Mouse (Mus musculus) telencephalon, adult 2 months (tissue): ENCODE results near the gene Dlec1.

Experiments
- DNase-seq: peaks from one replicate; pipeline ENCODE4 v3.0.0-alpha.2; 2011; ENCODE audit warnings: low read depth, low spot score

Dlec1 gene

DNA sequence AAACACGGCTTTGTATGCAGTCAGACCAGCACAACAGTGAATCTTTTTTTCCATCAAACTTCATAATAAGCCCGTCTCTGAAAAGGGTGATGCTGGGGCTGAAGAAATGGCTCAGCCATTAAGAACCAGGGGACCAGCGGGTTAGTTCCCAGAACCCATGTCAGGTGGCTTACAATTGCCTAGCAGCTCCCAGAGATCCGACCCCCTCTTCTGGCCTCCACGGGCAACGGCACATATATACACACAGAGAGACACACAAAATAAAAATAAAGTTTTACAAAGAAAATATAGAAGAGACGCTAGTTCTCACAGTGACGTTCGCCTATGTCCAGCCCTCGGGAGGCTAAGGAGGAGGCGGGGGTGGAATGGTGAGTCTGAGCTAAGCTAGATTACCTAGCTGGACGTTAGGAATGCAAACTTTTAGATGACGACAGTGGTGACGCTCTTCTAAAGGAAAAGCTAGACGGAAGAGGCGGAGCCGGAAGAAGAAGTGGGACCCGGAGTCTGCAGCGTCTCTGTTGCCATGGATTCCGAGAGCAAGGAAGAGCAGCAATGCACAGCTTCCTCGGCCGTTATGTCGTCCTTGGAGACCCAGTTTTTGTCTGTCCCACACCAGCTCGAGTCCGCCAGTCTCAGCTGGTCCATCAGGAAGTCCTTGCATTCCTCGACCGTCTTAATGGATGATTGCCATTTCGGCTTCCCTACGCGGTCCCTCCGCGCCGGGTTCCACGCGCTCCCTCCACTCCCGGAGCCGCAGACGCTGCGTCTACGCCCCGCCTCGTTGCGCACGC, at the start of gene Dlec1:
Gene Dlec1 (plus strand): TSS at position 487 of the 791 bp plus-strand sequence.
- peak; percentile 91 for DNase-seq

DNA sequence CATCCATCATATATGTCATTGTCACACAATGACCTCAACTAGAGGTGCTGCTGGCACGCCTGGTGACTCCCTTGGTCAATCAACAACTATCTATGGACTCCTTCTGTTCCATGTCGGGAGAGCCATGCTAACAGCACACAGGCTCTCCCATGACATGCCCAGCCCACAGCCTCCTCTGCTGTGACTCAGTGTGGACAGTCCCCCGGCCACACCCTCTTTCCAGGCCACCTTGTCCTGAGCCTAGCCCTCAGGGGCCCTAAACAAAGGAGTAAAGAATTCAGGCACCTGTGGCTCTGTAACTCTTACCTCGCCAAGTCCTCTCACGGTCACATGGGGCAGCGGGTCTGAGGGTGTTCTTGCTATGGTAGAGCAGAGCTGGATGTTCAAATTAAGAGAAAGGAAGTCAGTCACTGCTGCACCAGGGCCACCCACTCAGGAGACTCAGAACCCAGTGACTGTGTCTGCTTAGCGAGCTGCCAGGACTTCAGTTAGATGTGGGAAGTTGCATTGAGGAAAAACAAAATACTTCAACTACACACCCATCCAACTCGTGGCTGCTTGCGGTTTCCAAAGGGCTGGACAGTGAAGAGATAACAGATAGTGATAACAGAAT, 48.2 kb upstream of the Dlec1 start:
- DNase-seq = no peak

DNA sequence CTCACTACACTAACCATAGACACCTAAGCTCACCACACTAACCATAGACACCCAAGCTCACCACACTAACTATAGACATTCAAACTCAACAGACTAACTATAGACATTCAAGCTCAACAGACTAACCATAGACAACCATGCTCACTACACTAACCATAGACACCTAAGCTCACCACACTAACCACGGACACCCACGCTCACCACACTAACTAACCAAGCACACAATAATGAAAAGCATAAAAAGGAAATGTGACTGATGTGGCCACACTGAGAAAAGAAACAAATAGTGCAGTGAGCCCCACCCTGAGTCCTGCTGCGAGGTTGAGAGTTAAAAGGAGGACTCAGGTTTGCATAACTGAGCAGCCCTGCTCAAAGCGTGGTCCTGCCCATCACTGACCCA, 46.9 kb upstream of the Dlec1 start:
- DNase-seq = no peak

- no peak for DNase-seq
Measured at GRCm38 (mm10) chr9:119058245-119058644, 44.0 kb upstream of the Dlec1 start.

GRCm38 (mm10) chr9:119060701-119061100, 41.6 kb upstream of the Dlec1 start:
- no peak for DNase-seq

DNA sequence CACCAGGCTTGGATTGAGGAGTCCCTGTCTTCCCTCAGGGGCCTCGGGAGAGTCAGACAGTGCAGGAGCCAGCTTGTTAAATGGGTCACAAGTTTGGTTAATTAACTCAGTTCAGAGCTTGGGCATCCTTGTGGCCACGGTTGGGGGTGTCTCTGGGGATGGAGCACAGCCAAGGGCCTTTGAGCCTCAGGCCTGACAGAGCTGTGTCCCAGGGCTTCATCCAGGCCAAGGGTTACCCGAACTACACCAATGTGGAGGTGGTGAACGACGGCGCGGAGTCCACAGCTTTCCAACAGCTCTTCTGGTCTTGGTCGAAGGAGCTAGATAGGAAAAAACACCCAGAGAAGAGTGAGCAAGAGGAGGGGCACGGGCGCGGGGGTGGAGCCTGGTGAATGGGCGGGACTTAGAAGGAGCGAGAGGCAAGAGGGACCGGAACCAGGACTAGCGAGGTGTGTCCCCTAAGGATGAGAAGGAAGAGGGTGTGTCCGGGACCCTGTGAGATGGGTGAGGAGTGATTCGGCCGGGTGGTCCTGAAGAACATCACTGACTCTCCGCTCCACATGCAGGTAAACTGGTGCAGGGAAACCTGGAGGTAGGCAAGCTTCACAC, 39.1 kb upstream of the Dlec1 start:
- DNase-seq = no peak

DNA sequence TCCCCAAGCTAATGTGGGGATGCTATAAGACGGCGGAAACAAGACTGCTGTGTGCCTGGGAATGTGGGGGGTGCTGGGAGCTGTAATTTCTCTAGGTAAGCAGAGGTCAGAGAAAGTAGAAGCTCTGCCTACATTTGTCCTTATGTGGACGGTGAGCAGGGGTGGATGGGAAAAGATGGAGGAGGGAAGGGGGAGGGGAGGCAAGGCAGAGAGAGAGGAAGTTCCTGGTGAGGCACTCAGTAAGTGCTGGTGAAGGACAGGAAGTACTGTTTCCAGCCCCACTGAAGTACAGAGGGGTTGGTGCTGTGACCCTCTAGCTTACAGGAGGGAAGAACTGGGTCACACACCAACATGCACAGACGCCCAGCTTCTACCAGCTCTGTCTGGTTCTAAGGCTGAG, 38.0 kb upstream of the Dlec1 start:
- no peak for DNase-seq

DNA sequence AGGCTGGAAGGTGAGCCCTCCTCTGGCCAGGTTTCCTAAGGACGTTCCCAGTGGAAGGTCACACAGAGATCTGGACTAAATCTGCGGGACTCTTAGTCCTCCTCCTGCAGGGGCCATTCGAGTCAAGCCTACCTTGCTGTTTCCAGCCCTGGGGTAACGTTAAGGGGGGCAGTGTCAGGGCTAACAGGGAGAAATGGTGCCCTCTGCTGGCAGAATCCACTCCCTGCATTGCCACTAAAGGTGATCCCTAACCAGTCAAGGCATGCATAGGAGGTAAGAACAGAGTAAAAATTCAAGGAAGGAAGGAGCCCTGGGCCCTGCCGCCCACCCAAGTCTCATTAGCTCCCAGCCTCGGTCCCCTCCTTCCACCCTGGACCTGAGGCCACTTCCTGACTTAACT, 34.7 kb upstream of the Dlec1 start:
- DNase-seq = no peak

GRCm38 (mm10) chr9:119068266-119068665, 34.0 kb upstream of the Dlec1 start:
- DNase-seq = no peak

DNA sequence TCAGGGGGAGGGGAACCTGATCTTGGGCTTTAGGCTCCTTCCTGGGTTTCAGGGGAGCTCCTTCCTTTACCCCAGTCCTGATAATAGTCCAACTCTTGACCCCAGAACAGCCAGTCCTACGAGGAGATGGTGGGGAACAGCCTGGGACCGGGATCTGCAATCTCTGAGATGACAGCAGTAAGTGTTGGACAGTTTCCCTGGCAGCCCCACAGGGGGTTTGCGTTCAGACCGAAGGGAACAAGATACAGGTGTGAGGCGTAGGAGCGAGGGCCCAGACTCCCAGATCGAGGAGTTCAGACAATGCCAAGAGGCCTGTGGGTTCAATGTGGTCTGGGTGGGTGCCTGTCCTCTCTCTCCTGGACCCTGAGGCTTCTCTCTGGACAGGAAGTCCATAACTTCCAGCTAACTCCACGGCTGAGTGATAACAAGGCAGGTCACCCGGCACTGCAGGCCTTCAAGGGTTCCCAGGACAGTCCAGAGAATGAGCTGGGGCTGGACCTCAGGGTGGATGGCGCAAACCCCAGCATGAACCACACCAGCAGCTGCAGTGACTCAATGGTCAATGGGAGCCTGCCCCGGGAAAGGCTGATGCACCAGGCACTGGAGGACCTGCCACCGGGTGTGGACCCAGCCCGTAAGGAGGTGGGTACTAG, 32.0 kb upstream of the Dlec1 start:
- no peak for DNase-seq

DNA sequence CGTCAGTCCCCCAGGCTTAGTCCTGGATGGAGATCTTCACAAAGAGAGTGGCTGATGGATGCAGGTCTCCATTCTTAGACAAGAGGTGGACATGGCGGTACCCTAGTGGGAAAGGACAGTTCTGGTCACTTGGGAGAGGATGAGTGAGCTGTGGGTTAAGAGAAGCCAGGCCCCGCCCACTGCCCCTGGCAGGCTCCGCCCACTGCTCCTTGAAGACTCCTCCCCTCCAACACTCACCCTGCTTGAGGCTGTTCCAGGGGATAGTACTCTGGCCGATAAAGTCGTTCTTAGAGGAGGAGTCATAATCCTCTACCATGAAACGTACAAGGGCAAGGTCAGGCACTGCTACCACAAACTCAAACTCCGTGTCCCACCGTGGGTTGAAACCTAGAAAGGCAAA, 30.5 kb upstream of the Dlec1 start:
- DNase-seq = no peak

DNA sequence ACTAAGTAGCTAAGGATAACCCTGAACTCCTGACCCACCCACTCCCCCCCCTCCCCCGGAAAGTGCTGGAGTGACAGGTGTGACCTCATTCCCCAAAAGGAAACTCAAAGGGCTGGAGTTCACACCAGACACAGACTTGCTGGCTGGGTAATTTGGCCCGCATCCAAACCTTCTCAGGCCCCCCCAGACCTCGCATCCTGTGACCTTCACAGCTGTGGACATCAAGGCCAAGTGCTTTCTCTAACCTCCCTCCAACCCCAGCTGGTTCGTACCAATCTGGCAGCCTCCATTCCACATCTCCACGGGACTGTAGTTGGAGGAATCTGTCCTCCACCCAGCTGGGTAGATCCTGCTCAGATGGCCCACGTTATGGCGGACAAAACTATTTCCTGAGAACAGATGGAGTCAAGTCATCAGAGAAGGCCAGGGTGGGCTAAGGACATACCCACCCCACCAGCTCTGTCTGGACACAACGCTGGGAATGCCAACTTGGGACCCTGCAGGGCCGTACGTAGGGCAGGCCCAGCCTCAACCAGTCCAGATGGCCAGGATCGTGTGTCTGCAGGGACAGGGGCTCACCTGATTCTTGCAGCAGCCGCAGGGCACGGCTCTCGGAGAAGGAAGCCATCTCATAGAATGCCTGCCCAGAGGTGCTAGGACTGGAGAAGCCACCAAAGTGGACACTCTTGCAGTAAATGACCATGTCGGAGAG, 28.9 kb upstream of the Dlec1 start:
- DNase-seq = no peak

- DNase-seq = no peak
Measured at GRCm38 (mm10) chr9:119075685-119076084, 26.6 kb upstream of the Dlec1 start.

- DNase-seq = no peak
Measured at GRCm38 (mm10) chr9:119080040-119080675, 22.1 kb upstream of the Dlec1 start.

GRCm38 (mm10) chr9:119082039-119082438, 20.2 kb upstream of the Dlec1 start:
- DNase-seq = no peak

DNA sequence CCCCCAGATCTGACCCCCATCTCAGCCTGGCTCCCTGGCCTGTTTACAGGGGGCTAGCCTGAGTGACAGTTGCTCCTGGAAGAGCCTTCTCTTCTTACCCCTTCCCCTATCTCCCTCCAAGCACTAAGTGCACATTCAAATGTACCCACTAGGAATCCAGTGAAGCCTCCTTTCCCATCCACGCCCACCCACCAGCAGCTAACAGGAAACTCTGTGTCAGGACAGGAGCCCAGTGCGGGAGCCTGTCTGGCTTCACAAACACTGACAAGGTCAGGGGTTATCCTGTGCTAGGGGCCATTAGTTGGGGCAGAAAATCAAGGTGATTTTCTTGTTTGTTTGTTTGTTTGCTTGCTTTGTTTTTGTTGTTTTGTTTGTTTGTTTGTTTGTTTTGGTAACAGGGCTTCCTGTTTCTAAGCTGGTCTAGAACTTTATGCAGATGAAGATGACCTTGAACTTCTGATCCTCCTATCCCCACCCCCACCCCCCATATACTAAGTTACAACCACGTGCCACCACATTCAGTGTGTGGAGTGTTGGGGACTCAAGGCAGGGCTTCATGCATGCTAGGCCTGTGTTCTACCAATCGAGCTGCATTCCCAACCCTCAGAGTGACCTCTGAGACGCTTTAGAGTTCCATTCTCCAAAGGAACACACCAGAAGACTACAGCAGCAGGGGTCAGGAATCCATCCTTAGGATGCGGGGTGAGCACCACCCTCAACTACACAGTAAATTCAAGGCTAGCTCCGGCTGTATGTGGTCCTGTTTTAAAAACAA, 19.4 kb upstream of the Dlec1 start:
- no peak for DNase-seq

- DNase-seq = no peak
Measured at GRCm38 (mm10) chr9:119083966-119084365, 18.3 kb upstream of the Dlec1 start.

GRCm38 (mm10) chr9:119086451-119086850, 15.8 kb upstream of the Dlec1 start:
- DNase-seq = no peak

DNA sequence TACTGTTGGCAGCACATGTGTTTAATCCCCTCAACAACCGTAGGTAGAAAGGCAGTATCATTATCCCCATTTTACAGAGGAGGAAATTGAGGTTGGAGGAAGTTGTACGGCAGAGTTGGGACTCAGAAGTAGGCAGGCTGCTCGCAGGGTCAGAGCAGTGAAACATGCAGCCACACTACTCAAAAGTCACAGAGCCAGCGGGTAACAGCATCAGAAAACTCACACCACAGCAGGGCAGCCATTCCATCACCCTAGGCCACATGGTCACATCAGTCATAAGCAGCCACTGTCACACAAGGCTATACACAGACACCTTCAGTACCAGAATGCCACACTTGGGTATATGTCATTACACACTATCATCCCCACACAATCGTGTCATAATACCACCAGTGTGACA, 15.0 kb upstream of the Dlec1 start:
- no peak for DNase-seq

DNA sequence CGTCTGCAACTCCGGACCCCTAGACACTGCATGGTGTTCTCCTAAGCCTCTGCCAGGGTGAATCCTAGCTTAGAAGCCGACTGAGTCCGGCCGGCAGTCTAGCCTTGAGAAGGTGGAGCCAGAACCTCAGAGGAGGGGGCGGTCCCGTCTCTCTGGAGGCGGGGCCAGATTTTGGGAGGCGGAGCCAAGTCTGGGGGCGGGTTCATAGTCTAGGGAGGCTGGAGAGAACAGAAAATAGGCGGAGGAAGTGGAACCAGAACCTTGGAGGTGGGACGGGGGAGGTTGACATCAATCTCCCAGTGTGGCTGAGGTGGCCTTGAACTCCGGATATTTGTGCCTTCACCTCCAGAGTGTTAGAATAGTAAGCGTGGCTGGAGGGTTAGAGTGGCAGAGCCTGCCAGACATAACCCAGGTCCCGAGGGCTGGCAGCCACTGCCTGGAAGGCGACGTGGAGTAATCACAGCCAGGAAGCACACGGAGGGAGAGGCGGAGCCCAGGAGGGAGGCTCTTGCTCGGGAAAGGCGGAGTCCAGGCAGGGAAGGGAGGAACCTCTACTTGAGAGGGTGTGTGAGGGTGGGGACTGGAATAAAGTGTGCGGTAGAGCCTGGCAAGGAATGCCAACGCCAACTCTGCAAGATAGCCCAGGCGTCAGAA, 14.0 kb upstream of the Dlec1 start:
- no peak for DNase-seq
